Mouse (Mus musculus) liver, adult 2 months (tissue): ENCODE measurements at regions not wholly inside any gene's neighbourhood (a gene's known extent, or its start where the extent isn't known, plus 50 kb on each side); places are given as distances from the start of the nearest gene placed in this dataset.

Experiments
- CTCF ChIP-seq: fragments of 200-500 bp; IDR thresholded peaks from 2 replicates; pipeline ENCODE4 v1.5.1; 2011; ENCODE audit warnings: low read depth, low read length, control low read depth
- POLR2A ChIP-seq: fragments of 200-500 bp; IDR thresholded peaks from 2 replicates; pipeline ENCODE4 v1.6.1; 2011; ENCODE audit warnings: low read length, control low read depth; ENCODE audit not compliant: insufficient read depth; ENCODE audit errors: extremely low read depth

GRCm38 (mm10) chr1:23538419-23538818 is 140.8 kb upstream of the Ogfrl1 start:
- no peak for TF ChIP-seq CTCF
- no peak for TF ChIP-seq POLR2A
